Mouse (Mus musculus) heart, adult 2 months (tissue): ENCODE data around the gene Sike1. TPM values are rescaled to one million over a fixed set of nuclear protein-coding genes. Genes with fewer than 3 reads are reported as not detected.

Experiments used
- DNase-seq, 2 experiments: peaks; one replicate each; pipeline ENCODE4 v3.0.0; 2021
- H3K27ac ChIP-seq: fragments of 200-600 bp; 2 replicates; pipeline ENCODE4 v1.8.1; 2022
- H3K27me3 ChIP-seq: fragments of 200-500 bp; 2 replicates; pipeline ENCODE4 v1.6.1; 2012; ENCODE audit warnings: mild to moderate bottlenecking, low read length, inconsistent platforms, mixed read lengths; ENCODE audit not compliant: control insufficient read depth, insufficient read depth
- H3K36me3 ChIP-seq: fragments of 200-500 bp; 2 replicates; pipeline ENCODE4 v1.6.1; 2012; ENCODE audit warnings: low read length, inconsistent platforms; ENCODE audit not compliant: control insufficient read depth, insufficient read depth
- H3K4me1 ChIP-seq: fragments of 200-500 bp; 2 replicates; pipeline ENCODE4 v1.6.1; 2011; ENCODE audit warnings: low read length; ENCODE audit not compliant: control insufficient read depth, insufficient read depth
- H3K4me3 ChIP-seq: fragments of 200-600 bp; 2 replicates; pipeline ENCODE4 v1.8.1; 2022
- H3K79me2 ChIP-seq: fragments of 200-500 bp; replicated peaks from 2 replicates; pipeline ENCODE4 v1.6.1; 2012; ENCODE audit warnings: mild to moderate bottlenecking, inconsistent platforms, low read length, moderate library complexity, mixed read lengths; ENCODE audit not compliant: control insufficient read depth, insufficient read depth
- H3K9ac ChIP-seq: fragments of 200-500 bp; 2 replicates; pipeline ENCODE4 v1.6.1; 2012; ENCODE audit warnings: low read depth, mild to moderate bottlenecking, control low read depth, inconsistent platforms, low read length, mixed read lengths
- CTCF ChIP-seq: fragments of 200-600 bp; IDR thresholded peaks from 2 replicates; pipeline ENCODE4 v1.8.1; 2022; ENCODE audit warnings: antibody characterized with exemption, mild to moderate bottlenecking, moderate library complexity
- EP300 ChIP-seq: fragments of 200-500 bp; IDR thresholded peaks from 2 replicates; pipeline ENCODE4 v1.6.1; 2011; ENCODE audit warnings: low read depth, low read length, control low read depth; ENCODE audit not compliant: insufficient read depth
- POLR2A ChIP-seq: fragments of 200-500 bp; IDR thresholded peaks from 2 replicates; pipeline ENCODE4 v1.6.1; 2011; ENCODE audit warnings: mild to moderate bottlenecking, low read depth, low read length, control low read depth; ENCODE audit not compliant: insufficient read depth
- WGBS: fragments of 180-500 bp; shearing (Covaris S2); methylation state at CpG from one replicate; pipeline ENCODE4 v1.1.7; 2018; 5-methylcytosine and 5-hydroxymethylcytosine counted together
- intact Hi-C: fragments of 180-260 bp; cut with DNase I; formaldehyde crosslinking; loops from one replicate; pipeline ENCODE4 v1.15.1; 2025
- polyA plus RNA-seq: library from polyadenylated mRNA; depleted of rRNA; stranded (reverse); fragments of >200 nt; gene quantifications from 2 replicates; pipeline ENCODE4 v1.2.3, GENCODE M21; 2012
- total RNA-seq, 2 experiments: library from RNA; stranded (reverse); gene quantifications; 2 replicates each; pipeline ENCODE4 v1.2.3; 2021

Gene Sike1
- total and polyA plus RNA-seq, 3 experiments, result 26.4 to 66.7 (median 65.3) TPM

GRCm38 (mm10) chr3:102991041-102991440, 4.5 kb upstream of the Sike1 start:
- Histone ChIP-seq H3K4me1 (0 out of 2 replicates have a peak, but pooled peaks cover 1% of the 10 kb centered on the region), H3K36me3 (no peaks in the 10 kb centered on the region), H3K27me3 (no peaks in the 10 kb centered on the region), H3K27ac (no peak overlapping the region), H3K79me2 (no peaks in the 10 kb centered on the region), H3K9ac (no peak overlapping the region), H3K4me3 (no peak overlapping the region)
- TF ChIP-seq CTCF, result no peak
- no peak for TF ChIP-seq EP300
- no peak for TF ChIP-seq POLR2A
- no peak for DNase-seq
- WGBS, result 75% methylated on average over 8 of the region's 8 CpGs
- intact Hi-C loops, result loop anchor here (10.0 kb wide), 1 partner anchor 256 kb away; the partner anchor contains the start of gene Tspan2

- Histone ChIP-seq H3K79me2 (no peaks in the 10 kb centered on the region), H3K27ac (no peak overlapping the region), H3K4me1 (peaks cover 6% of the 10 kb centered on the region), H3K27me3 (no peaks in the 10 kb centered on the region), H3K36me3 (peaks cover 9% of the 10 kb centered on the region), H3K9ac (no peak overlapping the region), H3K4me3 (no peak overlapping the region)
- 7% methylated on average over 3 of the region's 3 CpGs for whole genome bisulfite sequencing
- DNase-seq, result no peak
- TF ChIP-seq POLR2A, result no peak
- no peak for TF ChIP-seq CTCF
- no peak for TF ChIP-seq EP300
- intact Hi-C loops, result loop anchor here (10.0 kb wide), 1 partner anchor 258 kb away; the partner anchor contains the start of gene Tspan2
These were observed 2.6 kb upstream of the Sike1 start for GRCm38 (mm10) chr3:102992936-102993335.

- WGBS, result 37% methylated on average over 7 of the region's 7 CpGs
- Histone ChIP-seq H3K36me3 (peaks cover 9% of the 10 kb centered on the region), H3K79me2 (no peaks in the 10 kb centered on the region), H3K9ac (0 out of 2 replicates have a peak overlapping the region, but pooled peaks have one; percentile 23), H3K4me1 (peaks cover 6% of the 10 kb centered on the region), H3K4me3 (peak overlapping the region; percentile 72), H3K27ac (peak overlapping the region; percentile 88), H3K27me3 (no peaks in the 10 kb centered on the region)
- no peak for TF ChIP-seq EP300
- TF ChIP-seq POLR2A, result no peak
- no peak for TF ChIP-seq CTCF
- no peak for DNase-seq
- intact Hi-C loops, result loop anchor here (10.0 kb wide), 1 partner anchor 260 kb away; the partner anchor contains the start of gene Tspan2
These were observed 289 bp upstream of the Sike1 start for GRCm38 (mm10) chr3:102995233-102995604.

GRCm38 (mm10) chr3:102997036-102997435, 1.5 kb downstream of the Sike1 start:
- H3K4me1 ChIP-seq, result peaks cover 6% of the 10 kb centered on the region
- no peaks in the 10 kb centered on the region for H3K27me3 ChIP-seq
- 0 out of 2 replicates have a peak, but pooled peaks have one; percentile 15 for TF ChIP-seq POLR2A
- TF ChIP-seq EP300, result no peak
- no peak for TF ChIP-seq CTCF
- peaks cover 9% of the 10 kb centered on the region for H3K36me3 ChIP-seq
- H3K27ac ChIP-seq, result peak overlapping the region; percentile 88
- intact Hi-C loops, result loop anchor here (10.0 kb wide), 1 partner anchor 262 kb away; the partner anchor contains the start of gene Tspan2
- no peak overlapping the region for H3K4me3 ChIP-seq
- 42% methylated on average over 10 of the region's 10 CpGs for WGBS
- no peaks in the 10 kb centered on the region for H3K79me2 ChIP-seq
- no peak overlapping the region for H3K9ac ChIP-seq
- DNase-seq, result peak in 1 of 2 experiments; percentile 25

GRCm38 (mm10) chr3:102997591-102997990, 2.1 kb downstream of the Sike1 start:
- Histone ChIP-seq H3K4me1 (peaks cover 6% of the 10 kb centered on the region), H3K4me3 (no peak overlapping the region), H3K27me3 (no peaks in the 10 kb centered on the region), H3K79me2 (no peaks in the 10 kb centered on the region), H3K9ac (no peak overlapping the region), H3K27ac (no peak overlapping the region; the same call in 1 of the 2 replicates), H3K36me3 (peaks cover 9% of the 10 kb centered on the region)
- intact Hi-C loops, result loop anchor here (10.0 kb wide), 1 partner anchor 263 kb away; the partner anchor contains the start of gene Tspan2
- WGBS, result 49% methylated on average over 3 of the region's 3 CpGs
- TF ChIP-seq EP300 (no peak), CTCF (no peak), POLR2A (no peak)
- DNase-seq, result no peak

- TF ChIP-seq POLR2A (no peak), CTCF (0 out of 2 replicates have a peak, but pooled peaks have one; percentile 1), EP300 (no peak)
- no peak overlapping the region for H3K4me3 ChIP-seq
- 94% methylated on average over 7 of the region's 7 CpGs for WGBS
- intact Hi-C loops, result no loop called here
- DNase-seq, result no peak
- H3K9ac ChIP-seq, result no peak overlapping the region
- no peaks in the 10 kb centered on the region for H3K27me3 ChIP-seq
- no peaks in the 10 kb centered on the region for H3K79me2 ChIP-seq
- H3K36me3 ChIP-seq, result peaks cover 9% of the 10 kb centered on the region
- H3K4me1 ChIP-seq, result peaks cover 4% of the 10 kb centered on the region
- no peak overlapping the region for H3K27ac ChIP-seq
These were observed 6.1 kb downstream of the Sike1 start for GRCm38 (mm10) chr3:103001595-103001994.
